Mouse (Mus musculus): ENCODE measurements at regions not wholly inside any gene's neighbourhood (a gene's known extent, or its start where the extent isn't known, plus 50 kb on each side); places are given as distances from the start of the nearest gene placed in this dataset.
A peak's percentile ranks its signal among the peaks of the same experiment; 100 is the strongest.

DNA sequence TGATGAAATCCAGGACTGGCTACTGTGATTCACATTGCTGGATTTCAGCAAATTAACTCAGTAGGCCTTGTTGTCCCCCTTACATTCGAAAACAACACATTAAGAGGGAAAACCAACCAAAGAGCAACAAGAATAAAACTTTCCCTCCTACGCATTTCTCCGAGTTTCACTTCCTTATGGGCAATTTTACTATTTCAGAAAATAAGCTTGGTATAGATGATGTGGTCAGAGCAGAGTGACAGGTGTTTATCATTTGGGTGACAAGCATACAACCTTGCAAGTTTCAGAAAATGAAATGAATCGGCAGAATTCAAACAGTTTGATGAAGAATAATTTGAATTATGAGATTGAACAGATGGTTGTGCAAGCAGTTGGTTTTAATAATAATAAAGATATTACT, 220.6 kb downstream of the Etaa1 start:
- DNase-seq (ENCODE audit: low read depth, low spot score) = no peak

DNA sequence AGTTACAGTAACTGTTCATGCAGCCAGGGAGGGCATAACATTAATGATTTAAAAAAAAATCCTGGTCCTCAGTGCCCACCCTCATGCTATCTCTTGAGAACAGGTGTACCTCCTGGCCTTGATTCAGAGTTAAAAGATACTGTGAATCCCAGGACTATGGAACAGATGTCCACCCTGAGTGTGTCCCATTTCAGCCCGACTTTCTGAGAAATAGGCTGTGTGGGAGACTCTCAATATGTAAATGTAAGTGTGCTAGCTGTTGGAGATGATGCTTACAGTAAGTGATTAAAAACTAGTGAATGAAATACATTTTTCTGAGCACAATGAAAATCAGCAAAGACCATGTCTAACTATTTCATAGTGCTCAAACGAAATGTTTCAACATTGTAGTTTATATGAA, 219.2 kb downstream of the Etaa1 start:
- no peak for DNase-seq (ENCODE audit: low read depth, low spot score)

DNA sequence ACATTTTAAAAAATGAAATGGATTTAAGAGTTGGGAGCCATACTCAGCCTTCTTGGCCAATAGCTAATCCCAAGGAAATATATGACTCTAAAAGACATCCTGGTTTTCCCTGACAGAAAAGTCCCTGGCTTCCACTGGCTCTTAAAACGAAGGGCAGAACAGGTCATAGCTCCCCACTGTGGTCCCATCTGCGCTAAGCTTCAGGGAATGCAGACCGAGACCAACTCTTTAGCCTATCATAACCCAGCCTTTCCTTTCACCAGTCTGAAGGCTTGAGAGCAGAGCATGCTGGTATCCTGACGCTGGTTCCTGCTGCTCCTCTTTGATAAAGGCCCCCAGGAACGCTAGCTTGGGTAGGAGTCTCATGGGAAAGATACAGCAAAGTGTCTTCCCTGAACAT, 214.8 kb downstream of the Etaa1 start:
- DNase-seq (ENCODE audit: low read depth, low spot score) = no peak

- DNase-seq (ENCODE audit: low read depth, low spot score) = no peak
These were observed 209.9 kb downstream of the Etaa1 start for GRCm38 (mm10) chr11:17743821-17744220.

DNA sequence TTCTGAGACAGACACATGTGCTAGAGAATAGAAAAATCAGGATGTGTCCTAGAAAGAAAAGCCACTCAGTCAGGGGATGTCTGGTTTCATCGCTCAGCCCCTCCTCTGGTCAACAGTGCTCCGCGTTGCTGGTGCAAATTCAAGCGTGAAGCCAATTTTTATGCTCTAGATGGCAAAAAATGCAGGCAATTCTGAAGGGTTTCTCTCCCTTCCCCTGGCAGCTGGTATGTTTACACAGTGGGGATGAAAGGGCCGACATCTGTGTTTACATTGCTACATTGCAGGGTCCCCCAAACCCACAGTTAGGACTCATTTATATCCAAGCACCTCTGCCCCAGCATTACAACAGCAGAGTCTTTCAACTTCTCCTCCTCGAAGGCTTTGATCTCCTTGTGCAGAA, 203.3 kb downstream of the Etaa1 start:
- DNase-seq (ENCODE audit: low read depth, low spot score) = no peak

DNA sequence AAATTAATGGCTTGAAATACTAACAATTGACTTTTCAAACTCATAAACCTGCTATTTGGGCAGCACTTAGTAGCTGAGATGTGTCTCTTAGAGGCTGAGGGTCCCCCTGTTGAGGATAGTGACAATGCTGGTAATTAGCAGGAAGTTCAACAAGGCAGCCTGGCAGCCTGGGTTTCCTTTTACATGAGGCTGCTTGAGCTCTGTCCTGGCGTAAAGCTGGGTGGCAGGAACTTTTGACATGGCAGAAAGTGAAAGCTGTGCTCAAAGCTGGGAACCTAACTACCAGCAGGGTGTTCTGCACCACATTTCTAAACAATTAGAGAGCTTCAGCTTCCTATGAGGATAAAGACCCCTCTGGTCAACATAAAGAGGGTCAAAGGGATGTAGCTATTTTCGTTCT, 194.5 kb downstream of the Etaa1 start:
- DNase-seq (ENCODE audit: low read depth, low spot score) = no peak

GRCm38 (mm10) chr11:17763411-17763810, 190.3 kb downstream of the Etaa1 start:
- DNase-seq (ENCODE audit: low read depth, low spot score) = no peak

DNA sequence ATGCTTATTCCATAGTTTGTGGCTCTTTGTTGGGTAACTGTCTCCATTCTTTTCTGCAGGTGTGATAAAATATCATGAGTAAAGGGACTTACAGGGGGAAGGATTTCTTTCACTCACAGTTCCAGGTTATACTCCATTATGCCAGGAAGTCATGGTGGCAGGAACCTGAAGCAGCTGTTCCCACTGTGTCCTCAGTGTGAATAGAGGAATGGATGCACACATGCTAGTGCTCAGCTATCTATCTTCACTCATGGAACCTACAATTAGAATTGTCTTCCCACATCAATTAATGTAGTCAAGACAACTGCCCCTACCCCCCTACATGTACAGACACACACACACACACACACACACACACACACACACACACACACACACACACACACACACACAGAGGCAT, 189.5 kb downstream of the Etaa1 start:
- no peak for DNase-seq (ENCODE audit: low read depth, low spot score)

- DNase-seq (ENCODE audit: low read depth, low spot score) = no peak
These were observed 185.3 kb downstream of the Etaa1 start for GRCm38 (mm10) chr11:17768345-17768759.

GRCm38 (mm10) chr11:17768837-17769466, 184.7 kb downstream of the Etaa1 start:
- DNase-seq (ENCODE audit: low read depth, low spot score) = no peak

GRCm38 (mm10) chr11:17797632-17798031, 156.0 kb downstream of the Etaa1 start:
- no peak for DNase-seq (ENCODE audit: low read depth, low spot score)

DNA sequence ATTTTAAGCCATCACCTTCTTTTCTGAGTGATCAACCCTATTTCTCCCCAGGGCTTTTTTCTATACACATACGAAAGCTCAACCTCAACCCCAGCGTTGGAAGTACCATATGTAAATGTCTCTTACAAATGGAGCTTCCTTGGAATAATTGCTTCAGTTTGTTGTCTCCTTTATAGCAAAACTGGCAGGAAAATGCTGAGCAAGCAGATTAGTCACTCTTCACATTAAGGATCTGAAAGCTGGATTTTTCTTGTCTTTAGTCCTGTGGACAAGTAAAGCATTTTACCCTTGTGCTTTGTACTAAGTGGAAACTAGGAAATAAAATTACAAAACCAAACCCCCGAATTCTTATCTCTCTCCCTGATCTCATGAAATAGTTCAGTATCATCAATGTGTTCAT, 145.8 kb downstream of the Etaa1 start:
- no peak for DNase-seq (ENCODE audit: low read depth, low spot score)

GRCm38 (mm10) chr11:17811829-17812559, 141.7 kb downstream of the Etaa1 start:
- no peak for DNase-seq (ENCODE audit: low read depth, low spot score)

DNA sequence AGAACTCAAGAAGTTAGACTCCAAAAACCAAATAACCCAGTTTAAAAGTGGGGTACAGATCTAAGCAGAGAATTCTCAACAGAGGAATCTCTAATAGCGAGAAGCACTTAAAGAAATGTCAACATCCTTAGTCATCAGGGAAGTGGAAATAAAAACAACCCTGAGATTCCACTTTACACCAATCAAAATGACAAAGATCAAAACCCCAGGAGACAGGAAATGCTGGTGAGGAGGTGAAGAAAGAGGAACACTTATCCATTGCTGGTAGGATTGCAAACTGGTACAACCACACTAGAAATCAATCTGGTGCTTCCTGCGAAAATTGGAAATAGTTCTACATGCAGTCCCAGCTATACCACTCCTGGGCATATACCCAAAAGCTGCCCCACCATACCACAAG, 111.0 kb downstream of the Etaa1 start:
- peak; percentile 53 for DNase-seq (ENCODE audit: low read depth, low spot score)

DNA sequence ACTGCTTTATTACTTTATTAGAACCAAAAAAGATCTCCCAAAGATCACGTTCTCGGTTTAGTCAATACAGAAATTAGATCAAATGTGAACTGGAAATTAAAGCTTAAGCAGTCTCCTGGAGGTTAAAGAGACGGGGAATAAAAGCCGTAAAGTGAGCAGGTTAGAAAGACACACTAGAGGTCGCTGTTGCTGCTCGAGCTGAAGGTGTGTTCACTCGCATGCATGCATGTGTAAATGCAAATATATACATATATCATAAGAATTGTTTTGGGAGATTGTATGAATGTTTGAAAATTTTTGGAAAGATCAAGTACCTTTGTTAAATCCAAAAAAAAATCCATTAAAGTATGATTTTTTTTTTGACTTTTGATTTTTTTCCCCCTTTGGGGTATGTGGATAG, 101.3 kb downstream of the Etaa1 start:
- DNase-seq (ENCODE audit: low read depth, low spot score) = peak; percentile 72

GRCm38 (mm10) chr11:17853246-17853804, 100.3 kb downstream of the Etaa1 start:
- peak; percentile 80 for DNase-seq (ENCODE audit: low read depth, low spot score)

DNA sequence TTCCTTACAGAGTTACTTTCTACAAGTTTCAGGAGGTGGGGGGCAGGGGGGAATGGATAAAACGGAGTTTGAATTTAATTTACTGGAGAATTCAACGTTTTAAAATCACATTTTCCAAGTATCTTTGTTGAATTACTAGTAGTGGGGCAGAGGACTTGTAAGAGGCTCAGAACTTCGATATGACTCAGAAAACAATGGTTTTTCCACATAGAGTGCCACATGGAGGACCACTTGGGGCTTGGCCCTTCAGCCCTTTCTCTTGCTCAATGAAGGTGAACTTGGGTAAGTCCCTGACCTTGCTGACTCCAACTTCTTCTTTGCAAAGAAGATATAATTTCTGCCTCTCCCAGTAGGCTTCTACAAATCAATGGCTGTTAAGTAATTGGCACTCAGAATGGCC, 99.8 kb downstream of the Etaa1 start:
- DNase-seq (ENCODE audit: low read depth, low spot score) = no peak

DNA sequence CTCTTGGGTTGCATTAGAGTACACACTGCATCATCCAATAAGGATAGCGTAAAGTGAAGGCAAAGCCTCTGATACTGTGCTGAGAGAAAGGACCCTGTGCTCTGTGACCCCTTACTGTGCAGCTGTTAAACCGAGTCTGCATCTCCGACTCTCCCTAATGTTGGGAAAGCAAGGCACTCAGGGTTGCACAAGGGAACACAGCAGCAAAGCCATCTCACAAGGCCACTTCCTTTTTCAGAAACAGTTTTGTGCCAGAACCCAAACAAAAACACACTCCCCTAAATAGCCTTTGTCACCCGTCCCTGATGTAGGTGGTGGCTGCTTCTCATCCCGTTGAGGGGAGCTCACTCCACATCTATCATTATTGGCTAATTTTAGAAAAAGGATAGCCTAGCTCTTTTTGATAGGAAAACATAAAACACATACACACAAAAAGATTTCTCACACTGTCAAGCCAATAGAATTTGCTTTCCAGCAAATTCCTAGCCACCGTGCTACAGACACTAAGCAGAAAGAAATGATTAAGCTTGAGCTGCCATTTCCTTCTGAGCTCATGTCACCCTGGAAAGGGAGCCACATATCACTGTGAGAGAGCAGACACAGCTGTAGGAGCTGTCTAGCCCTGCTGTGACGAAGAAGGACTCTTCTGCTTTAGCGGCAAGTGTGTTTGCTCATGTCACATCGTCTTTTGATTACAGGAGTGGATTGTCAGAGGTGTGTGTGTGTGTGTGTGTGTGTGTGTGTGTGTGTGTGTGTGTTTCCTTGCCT, 94.1 kb downstream of the Etaa1 start:
- no peak for DNase-seq (ENCODE audit: low read depth, low spot score)

- DNase-seq (ENCODE audit: low read depth, low spot score) = peak; percentile 10
These were observed 88.8 kb downstream of the Etaa1 start for GRCm38 (mm10) chr11:17864833-17865397.

DNA sequence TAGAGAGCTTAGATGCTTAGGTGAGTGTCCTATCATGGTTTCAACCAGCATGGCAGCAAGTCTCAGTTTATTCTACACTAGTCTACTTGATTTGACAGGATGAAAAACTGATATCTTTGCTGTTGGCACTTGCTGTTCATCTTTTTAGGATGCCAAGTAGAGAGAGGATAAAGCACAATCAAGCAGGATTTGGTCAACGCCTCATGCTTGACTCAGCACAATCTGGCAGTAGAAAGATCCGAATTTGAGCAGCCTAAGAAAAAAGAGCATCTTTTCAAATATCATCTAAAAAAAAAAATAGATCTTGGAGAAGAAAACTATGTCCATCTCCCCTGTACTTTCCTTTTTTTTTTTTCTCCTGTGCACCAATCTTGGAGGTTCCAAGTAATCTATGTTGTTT, 83.0 kb downstream of the Etaa1 start:
- no peak for DNase-seq (ENCODE audit: low read depth, low spot score)

GRCm38 (mm10) chr11:17871920-17872319, 81.8 kb downstream of the Etaa1 start:
- no peak for DNase-seq (ENCODE audit: low read depth, low spot score)

GRCm38 (mm10) chr11:17883276-17883675, 70.4 kb downstream of the Etaa1 start:
- peak; percentile 88 for DNase-seq (ENCODE audit: low read depth, low spot score)

All from R1 (cell line).